Mouse (Mus musculus) gastrocnemius, postnatal 14 days (tissue): ENCODE data around the gene Scarb2. TPM values are rescaled to one million over a fixed set of nuclear protein-coding genes. Genes with fewer than 3 reads are reported as not detected.

Experiments used
- DNase-seq: peaks from one replicate; pipeline ENCODE4 v3.0.0; 2021; ENCODE audit warnings: mixed read lengths
- intact Hi-C: fragments of 180-260 bp; cut with DNase I; formaldehyde crosslinking; loops from one replicate; pipeline ENCODE4 v1.15.1; 2025; ENCODE audit warnings: low total_unique reads
- total RNA-seq, 2 experiments: library from RNA; stranded (reverse); gene quantifications; 2 replicates each; pipeline ENCODE4 v1.2.3; 2021

Gene Scarb2
- total RNA-seq, 2 experiments from 2014 or later, result 71.7 to 79.2 TPM

DNA sequence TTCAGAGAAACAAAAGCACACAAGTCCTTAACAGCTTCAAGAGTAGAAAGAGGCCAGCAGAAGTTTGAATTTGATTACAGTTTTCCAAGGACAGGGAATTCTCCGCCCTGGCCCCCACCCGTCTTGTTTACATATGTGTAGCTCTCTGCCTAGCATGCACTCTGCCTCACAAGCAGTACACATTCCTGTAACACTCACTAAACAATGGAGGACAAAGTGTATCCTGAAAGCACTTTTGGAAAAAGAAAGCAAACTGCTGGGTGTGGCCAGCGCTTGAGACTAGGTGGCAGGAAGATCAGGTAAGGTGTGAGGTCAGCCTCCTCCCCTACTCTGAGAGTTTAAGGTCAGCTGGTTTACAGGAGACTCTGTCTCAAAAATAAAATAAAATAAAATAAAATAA, 8.4 kb downstream of the Scarb2 start:
- DNase-seq, result no peak
- intact Hi-C loops, result no loop called here

DNA sequence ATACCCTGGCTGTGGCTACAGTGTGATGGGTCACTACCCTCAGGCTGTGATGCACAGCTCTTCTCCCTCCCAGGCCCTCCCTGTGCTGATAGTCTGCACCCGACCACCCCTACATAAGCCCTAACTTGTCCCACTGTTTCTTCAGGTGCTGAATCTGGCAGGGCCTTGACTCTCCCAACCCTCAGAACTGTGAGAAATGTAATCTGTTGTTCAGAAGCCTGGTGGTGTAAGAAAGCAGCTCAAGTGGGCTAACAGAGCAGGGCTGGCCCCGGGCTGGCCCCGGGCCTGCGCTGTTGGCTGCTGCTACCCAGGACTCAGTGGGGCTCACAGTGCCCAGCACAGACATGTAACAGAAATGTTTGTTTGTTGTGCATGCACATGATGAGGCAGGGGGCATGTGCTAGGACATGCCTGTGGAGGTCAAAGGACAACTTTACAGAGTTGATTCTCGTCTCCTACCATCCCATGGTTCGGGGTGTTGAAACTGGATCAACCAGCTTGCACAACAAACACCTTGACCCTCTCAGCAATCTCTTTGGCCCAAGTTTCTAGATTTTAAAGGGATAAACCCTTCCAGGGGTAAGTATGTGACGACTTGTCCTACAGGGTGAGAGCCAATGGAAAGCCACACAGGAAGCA, 10.7 kb downstream of the Scarb2 start:
- intact Hi-C loops, result no loop called here
- no peak for DNase-seq

DNA sequence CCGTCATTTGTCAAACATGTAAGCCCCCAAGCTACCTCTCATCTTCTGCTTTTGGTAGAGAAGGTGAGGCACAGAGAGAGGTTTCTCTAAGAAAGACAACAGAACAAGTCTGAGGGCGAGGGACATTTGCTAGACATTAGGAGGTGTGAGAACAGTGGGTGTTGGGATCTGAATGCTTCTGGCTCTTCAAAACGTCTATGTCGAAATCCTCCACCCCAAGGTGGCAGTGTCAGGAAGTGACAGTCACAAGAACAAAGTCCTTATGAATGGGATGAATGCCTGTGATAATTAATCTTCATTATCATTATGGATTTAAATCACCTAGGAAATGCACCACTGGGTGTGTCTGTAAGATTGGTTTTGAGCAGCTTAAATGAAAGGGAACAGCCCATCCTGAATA, 11.3 kb downstream of the Scarb2 start:
- intact Hi-C loops, result no loop called here
- no peak for DNase-seq

DNA sequence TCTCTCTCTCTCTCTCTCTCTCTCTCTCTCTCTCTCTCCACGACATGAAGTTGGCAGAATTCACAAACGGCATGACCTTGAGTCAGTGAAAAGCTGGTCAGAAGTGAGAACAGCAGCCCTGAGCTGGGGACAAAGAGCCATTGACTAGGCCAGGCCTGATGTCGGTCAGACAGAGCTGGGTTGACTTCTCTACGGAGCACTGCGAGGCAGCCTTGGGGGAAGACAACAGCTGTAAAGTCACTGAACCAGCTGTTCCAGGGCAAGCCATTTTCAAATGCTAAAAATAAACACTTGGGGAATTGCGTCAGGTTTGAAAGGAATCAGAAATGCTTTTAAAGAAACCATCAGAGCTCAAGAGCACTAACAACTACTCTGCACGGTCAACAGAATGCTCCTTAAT, 13.2 kb downstream of the Scarb2 start:
- intact Hi-C loops, result no loop called here
- DNase-seq, result peak; percentile 53

DNA sequence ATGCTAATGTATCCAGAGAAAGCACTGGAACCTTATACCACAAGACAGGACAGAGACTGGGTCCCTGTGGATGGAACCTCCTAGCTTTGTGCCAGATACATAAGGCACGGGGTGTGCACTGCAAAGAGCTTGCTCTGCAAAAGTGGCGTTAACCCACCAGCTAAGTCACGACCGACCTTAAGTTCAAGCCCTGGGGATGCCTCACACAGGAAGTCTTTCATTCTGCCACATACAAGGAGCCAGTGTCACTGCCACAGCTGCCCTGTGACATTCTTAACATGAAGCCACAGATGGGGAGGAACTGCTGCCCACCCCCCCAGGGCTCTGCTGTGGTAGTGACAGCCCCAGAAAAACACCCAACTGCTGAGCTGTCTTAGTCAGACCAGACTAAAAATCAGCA, 15.9 kb downstream of the Scarb2 start:
- intact Hi-C loops, result no loop called here
- no peak for DNase-seq

DNA sequence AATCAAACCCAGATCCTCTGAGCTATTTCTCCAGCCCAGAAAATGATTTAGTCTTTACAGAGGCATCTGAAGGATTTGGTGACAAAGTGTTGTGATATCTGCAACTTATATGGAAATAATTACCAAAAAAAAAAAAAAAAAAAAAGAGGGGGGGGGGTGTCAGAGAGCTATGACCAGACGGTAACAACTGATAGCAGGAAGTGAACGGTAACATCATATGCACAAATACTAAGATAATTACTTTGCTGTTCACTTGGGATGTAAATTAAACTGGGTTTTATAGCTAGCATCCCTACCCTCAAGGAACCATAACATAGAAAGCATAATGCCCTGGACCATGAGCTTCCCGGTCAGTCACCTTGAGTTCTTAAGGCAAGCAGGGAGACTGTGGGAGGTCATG, 16.3 kb downstream of the Scarb2 start:
- DNase-seq, result no peak
- intact Hi-C loops, result no loop called here

DNA sequence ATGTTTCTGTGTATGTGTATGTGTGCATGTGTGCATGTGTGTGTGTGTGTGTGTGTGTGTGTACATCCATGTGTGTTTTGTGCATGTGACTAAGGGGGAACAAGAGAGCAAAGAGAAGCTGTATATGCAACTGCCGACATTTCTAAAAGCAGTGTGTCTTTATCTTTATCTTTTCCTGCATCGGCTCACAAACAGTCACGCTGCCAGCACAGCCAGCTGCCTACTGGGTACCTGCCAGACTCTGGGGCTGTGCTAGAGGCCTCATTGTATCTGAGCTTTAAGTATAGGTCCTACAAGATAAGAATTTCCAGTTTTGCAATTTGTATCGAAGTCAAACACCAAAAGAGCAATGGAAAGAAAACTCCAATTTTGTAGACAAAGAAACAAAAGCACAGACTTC, 17.1 kb downstream of the Scarb2 start:
- intact Hi-C loops, result no loop called here
- no peak for DNase-seq

DNA sequence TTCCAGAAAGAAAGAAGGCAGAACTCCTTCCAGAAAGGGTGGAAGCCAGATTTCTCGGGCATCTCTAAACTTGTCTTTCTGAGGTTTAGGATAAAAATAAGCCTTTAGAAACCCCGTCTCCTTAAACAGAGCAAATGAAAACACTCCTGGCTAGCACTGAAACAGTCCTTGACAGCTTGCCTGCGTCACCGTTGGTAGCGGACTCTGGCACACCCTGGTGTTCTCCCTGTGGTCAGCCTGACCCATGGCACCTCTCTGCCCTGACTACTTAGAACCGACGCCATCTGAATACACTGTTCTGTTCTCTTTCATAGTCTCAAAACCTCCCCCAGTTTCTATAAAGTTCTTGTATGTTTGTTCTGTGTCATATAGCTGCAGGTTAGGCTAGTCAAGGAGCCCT, 17.7 kb downstream of the Scarb2 start:
- DNase-seq, result peak; percentile 47
- intact Hi-C loops, result no loop called here

DNA sequence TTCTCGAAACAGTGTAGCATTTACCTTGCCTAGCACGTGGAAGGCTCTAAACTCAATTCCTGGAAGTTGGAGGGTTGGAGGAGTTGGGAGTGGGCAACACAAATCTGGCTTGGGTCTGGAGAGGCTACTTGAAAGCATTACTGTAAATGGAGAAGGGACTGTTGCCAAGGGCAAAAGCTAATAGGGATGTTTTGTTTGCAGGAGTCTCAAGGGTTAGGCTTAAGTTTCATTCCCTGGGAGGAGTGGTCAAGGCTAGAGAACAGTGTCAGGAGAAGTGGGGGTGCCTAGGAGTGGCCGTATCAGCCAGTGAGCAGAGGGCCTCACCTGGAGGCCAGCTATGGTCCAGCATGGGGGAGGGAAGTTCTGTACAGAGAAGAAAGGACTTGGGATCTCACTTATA, 18.2 kb downstream of the Scarb2 start:
- no peak for DNase-seq
- intact Hi-C loops, result no loop called here

DNA sequence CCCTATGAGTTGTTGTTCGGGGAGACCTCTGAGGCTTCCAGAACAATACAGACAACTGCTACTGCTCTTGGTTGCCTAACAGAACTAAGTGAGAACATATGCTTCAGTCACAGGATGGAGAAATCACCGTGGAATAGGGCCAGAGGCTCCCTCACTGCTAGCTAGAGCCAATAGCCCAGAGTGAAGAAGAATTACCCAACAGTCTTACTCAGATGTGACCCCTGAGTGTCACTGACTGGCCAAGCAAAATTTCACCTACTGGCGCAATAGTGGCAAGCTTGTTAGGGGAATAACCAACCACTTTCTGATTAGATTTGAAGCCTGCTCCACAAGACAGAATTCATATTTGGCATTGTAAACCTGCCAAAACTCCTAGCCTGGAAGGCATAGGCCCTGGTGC, 19.9 kb downstream of the Scarb2 start:
- intact Hi-C loops, result no loop called here
- DNase-seq, result peak; percentile 58

DNA sequence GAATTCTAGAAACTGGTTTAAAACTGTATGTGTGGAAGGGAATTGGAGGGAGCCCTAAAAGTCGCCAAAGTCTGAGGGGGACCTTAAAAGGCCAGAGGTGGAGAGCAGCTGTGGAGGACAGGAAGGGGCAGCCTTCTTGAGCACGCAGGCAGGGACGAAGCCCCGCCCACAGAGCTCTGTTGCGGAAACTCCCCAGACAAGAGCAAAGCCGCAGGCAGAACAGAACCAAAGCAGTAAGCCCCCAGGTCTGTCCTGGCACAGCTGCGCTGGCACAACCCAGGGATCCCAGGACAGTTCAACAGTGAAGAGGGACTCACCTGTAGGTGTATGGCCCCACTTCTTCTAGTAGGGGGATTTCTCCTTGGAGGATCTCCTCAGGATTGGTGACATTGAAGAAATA, 21.8 kb downstream of the Scarb2 start:
- no peak for DNase-seq
- intact Hi-C loops, result no loop called here

DNA sequence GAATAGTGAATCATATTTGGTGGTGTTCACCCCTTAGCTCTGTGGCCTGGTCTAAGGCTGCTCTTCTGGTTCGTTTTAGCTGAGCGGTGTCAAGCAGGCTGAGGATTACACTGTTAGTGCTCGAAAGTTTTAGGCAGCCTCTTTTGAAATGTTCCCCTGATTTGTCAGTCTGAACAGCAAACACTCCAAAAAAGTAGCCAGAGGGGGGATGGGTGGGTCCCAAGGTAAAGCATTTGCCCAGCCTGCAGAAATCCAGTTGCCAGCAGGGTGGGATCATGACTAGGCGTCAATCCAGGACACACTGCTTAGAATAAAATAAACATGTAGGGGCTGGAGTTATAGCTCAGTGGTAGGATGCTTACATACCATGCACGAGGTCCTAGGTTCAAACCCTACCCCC, 33.8 kb downstream of the Scarb2 start:
- no peak for DNase-seq
- intact Hi-C loops, result no loop called here

DNA sequence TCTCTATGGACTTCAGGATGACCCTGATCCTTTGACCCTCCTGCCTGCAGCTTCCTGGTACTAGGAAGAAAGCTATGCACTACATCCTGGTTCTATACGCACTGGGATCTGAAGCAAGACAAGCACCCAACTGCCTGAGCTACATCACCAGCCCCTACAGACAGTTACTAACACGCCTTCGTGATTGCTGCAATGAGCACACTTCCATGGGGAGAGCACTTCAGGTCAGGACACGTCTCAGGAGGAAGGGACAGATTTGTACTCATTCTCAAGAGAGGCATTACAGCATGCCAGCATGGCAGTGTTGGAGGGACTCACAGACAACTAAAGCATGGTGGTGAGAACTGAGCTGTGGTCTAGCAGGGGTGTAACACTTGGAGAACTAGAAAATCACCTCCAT, 35.1 kb downstream of the Scarb2 start:
- DNase-seq, result no peak
- intact Hi-C loops, result no loop called here

DNA sequence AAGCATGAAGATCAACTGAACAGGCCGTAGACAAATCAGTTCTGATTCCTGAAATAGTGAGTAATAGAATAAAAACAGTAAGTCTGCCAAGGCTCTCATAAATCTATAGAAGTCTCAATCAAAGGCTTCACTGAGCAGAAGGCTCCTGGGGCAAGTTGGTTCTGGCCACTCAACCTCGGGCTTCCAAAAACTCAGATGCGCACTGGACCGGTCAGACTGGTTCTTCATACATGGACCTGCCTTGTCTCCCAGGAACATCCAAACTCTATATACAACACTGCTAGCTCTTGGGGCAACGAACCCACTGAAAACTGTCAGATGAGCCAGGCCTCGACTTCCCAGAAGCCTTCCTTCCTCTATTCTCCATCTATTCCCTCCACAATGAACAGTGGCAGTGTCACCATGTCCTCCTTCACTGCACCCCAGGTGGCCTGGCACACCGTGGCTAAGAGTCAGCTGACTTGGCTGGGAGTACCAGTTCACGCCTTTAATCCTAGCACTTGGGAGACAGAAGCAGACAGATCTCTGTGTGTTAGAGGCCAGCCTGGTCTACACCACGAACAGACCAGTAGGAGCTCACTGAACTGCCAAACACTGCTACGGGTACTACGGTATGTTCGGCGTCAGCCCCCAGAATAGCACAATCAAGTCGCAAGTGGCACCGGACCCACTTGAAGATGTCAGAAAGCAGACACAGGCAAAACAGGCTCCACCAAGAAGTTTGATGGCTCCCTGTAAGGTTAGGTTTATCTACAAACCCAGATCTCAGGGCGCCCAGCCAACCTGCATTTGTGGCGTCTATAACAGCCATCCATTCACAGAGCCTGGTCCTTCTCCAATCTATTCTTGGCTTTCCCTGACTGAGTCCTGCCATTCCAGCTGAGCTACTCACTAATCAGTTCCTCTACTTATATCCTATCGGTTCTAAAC, 37.2 kb downstream of the Scarb2 start:
- DNase-seq, result no peak

DNA sequence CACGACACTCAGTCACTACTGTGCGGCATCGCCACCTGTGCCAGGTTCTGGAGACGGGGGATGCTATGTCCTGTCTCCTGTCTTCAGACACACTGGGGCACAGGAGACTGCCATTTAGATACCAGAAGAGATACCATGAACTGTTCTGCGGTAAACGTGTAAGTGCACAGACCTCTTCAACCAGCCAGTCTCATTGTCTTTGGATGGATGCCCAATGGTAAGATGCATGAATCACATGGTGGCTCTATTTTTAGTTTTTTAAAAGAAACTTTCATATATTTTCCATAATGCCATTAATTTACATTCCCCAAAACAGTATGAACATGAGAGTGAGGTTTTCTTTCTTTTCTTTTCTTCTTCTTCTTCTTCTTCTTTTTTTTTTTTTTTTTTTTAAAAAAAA, 38.4 kb downstream of the Scarb2 start:
- intact Hi-C loops, result loop anchor here (10.0 kb wide), 1 partner anchor 257 kb away; no protein-coding TSS in a partner anchor
- no peak for DNase-seq

More for the DNA sequence above, 37.2 kb downstream of the Scarb2 start:
- intact Hi-C loops, result loop anchor here (10.0 kb wide), 1 partner anchor 255 kb away; no protein-coding TSS in a partner anchor

DNA sequence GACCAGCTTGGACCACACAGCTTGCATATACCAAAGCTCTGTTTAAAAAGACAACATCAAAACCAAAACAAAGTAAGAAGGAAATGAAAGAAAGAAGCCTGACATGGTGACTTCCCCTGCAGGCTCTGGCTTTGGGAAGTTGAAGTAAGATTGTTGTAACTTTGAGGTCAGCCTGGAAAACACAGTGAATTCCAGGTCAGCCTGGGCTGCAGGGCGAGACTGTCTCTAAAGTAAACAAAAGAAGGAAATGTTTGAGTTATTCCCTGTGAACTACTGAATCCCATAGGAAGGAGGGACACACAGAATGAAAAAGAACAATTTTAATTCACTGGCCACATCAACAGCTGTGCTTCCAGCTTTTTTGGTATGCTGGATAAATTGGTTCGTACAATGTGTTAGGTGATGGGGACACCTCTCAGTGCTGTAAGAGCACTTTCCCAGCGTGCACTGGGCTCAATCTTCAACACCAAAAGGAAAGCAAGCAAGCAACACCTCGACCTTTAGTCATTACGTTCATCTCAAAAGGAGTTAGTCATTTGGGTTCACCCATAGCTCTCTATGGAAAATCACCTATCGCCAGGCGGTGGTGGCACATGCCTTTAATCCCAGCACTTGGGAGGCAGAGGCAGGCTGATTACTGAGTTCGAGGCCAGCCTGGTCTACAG, 39.4 kb downstream of the Scarb2 start:
- no peak for DNase-seq
- intact Hi-C loops, result loop anchor here (10.0 kb wide), 1 partner anchor 258 kb away; no protein-coding TSS in a partner anchor

DNA sequence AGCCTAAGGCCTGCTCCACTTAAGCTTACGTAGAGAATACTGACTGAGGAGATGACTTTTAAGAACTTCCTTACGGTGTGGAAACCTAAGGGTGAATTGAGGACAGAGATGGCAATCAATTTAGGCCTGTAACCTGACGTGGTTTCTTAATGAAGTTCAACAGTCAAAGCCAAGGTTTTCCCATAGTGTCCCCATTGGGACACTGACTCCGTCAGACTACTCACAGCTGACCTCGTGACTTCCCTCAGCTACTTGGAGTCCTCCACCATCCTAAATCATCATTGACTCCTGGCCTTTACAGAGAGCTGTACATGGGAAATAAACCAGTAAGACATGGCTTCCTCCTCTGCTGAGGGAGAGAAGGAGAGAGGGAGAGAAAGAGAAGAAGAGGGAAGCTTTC, 41.1 kb downstream of the Scarb2 start:
- intact Hi-C loops, result loop anchor here (10.0 kb wide), 1 partner anchor 259 kb away; no protein-coding TSS in a partner anchor
- no peak for DNase-seq

DNA sequence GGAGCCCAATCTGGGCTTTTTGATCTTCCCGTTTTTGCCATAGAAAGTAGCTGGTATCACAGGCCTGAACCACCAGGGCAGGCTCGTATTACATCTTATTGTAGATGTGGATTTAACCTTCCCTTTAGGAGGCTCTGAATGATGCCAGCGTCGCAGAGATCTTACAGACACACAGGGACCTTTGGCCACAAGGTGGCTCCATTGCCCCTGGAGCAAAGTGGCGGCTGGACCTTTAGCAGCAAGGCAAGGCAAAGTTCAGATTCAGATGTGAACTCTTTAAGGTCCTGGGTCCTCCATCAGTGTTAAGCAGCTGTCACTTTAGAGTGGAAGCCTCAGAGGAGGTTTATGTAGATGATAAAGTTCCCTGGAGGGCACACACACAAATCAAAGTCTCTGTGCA, 45.3 kb downstream of the Scarb2 start:
- DNase-seq, result peak; percentile 71
- intact Hi-C loops, result loop anchor here (5.0 to 10.0 kb wide), 2 partner anchors 196 to 263 kb away; no protein-coding TSS in a partner anchor

DNA sequence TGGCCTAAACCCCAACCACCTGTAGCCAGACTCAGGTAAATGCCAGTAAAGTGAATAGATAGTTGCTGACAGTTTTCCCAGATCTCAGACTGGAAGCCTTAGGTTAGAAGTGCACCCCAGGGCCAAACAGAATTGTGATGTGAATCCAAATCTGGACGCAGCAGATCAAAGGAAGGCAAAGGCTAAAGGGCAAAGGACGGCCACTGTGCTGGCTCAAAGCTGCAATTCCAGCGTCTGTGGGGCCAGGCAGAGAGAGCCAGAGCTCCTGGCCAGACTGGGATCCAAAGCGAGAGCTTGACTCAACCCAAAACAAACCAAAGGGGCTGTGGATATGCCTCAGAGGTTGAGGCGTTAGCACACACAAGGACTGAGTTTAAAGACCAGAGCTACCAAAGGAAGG, 47.9 kb downstream of the Scarb2 start:
- no peak for DNase-seq
- intact Hi-C loops, result no loop called here

DNA sequence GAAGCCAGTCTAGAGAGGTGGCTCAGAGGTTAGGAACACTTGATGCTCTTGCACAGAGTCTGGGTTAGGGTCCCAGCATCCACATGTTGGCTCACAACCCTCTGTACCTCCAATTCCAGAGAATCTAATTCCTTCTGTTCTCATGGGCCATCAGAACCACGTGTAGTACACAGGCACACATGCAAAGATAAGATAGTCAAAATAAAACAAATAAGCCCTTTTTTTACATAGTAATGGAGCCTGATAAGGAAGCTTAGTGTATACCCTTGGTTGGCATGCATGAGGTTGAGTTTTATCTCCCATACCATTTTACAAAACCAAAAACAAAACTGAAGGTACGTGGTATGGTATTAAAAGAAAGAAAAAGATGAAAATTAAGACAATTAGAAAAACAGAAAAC, 49.2 kb downstream of the Scarb2 start:
- DNase-seq, result no peak
- intact Hi-C loops, result no loop called here
